Mouse (Mus musculus): Measurements from ENCODE around the gene Ankrd45.

DNA sequence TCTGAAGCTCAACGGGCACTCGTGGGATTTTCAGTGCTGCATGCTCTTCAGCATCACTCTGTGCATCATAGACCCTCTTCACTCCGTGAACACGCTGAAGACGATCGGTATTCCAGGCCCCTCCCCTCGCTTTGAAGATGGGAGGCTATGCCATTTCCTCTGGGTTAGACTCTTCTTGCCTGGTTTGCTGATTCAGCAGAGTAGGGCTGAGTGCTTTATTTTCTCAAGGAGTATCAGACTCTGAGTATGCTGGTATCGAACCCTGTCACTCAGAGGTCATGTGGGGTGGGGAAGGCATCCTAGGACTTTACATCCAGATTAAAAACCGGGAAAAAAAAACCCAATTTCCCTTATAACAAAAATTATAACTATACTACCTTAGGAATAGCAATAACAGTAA, 39.9 kb downstream of the Ankrd45 start:
- TF ChIP-seq GATA1 (IDR thresholded peaks at IDR 0.05; ENCODE audit: low read length) (no peak), TAL1 (IDR thresholded peaks at IDR 0.05; ENCODE audit: low read length) (no peak)

Measured in erythroblast, embryonic 14.5 days (primary cell).